Mouse (Mus musculus): ENCODE measurements around the gene Brsk1. TPM values are rescaled to one million over a fixed set of nuclear protein-coding genes. Genes with fewer than 3 reads are reported as not detected.

Gene Brsk1
- polyA plus RNA-seq, 1 experiment: 4.9 TPM

DNA sequence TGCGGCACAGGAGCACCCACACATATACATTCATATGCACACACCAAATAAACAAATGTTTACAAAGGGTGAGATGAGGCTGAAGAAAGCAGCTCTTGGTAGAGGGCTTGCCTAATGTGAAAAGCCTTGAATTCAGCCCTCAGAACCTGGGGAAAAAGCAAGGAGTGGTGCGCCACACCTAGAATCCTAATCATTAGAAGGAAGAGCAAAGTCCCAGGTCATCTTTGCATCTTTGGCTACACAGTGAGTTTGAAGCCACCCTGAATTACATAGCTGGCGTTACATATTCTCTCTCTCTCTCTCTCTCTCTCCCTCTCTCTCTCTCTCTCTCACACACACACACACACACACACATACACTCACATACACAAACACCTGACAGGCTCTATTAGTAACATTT is 28.9 kb downstream of the Brsk1 start:
- Histone ChIP-seq H3K4me1 (ENCODE audit: control insufficient read depth, insufficient read depth, low read length) (no peaks in the 10 kb centered on the region), H3K4me3 (replicated peaks; ENCODE audit: extremely low read depth, low read depth, low read length) (no peak overlapping the region)
- no peak for DNase-seq
- WGBS: 77% methylated on average over 3 of the region's 3 CpGs
- TF ChIP-seq POLR2A (IDR thresholded peaks at IDR 0.05; ENCODE audit: borderline replicate concordance, extremely low read depth, low read depth, low read length) (no peak), CTCF (IDR thresholded peaks at IDR 0.05; ENCODE audit: insufficient read depth, low read length) (no peak)

- no peak for TF ChIP-seq CTCF (IDR thresholded peaks at IDR 0.05; ENCODE audit: insufficient read depth, low read length)
- TF ChIP-seq POLR2A (IDR thresholded peaks at IDR 0.05; ENCODE audit: borderline replicate concordance, extremely low read depth, low read depth, low read length): no peak
- DNase-seq: peak; percentile 34
- H3K4me3 ChIP-seq (replicated peaks; ENCODE audit: extremely low read depth, low read depth, low read length): peak overlapping the region; percentile 60
- 33% methylated on average over 12 of the region's 12 CpGs for WGBS
- no peaks in the 10 kb centered on the region for H3K4me1 ChIP-seq (ENCODE audit: control insufficient read depth, insufficient read depth, low read length)
These were observed 33.1 kb downstream of the Brsk1 start for GRCm38 (mm10) chr7:4723508-4723907.

GRCm38 (mm10) chr7:4724359-4724758 is 34.0 kb downstream of the Brsk1 start:
- Histone ChIP-seq H3K4me3 (replicated peaks; ENCODE audit: extremely low read depth, low read depth, low read length) (no peak overlapping the region), H3K4me1 (ENCODE audit: control insufficient read depth, insufficient read depth, low read length) (no peaks in the 10 kb centered on the region)
- DNase-seq: no peak
- TF ChIP-seq CTCF (IDR thresholded peaks at IDR 0.05; ENCODE audit: insufficient read depth, low read length): no peak
- no peak for TF ChIP-seq POLR2A (IDR thresholded peaks at IDR 0.05; ENCODE audit: borderline replicate concordance, extremely low read depth, low read depth, low read length)
- 9% methylated on average over 3 of the region's 3 CpGs for WGBS

- Histone ChIP-seq H3K4me1 (ENCODE audit: control insufficient read depth, insufficient read depth, low read length) (no peaks in the 10 kb centered on the region), H3K4me3 (replicated peaks; ENCODE audit: extremely low read depth, low read depth, low read length) (no peak within 1 kb of the TSS)
- DNase-seq: no peak
- 42% methylated on average over 7 of the region's 7 CpGs for WGBS
- TF ChIP-seq POLR2A (IDR thresholded peaks at IDR 0.05; ENCODE audit: borderline replicate concordance, extremely low read depth, low read depth, low read length) (no peak), CTCF (IDR thresholded peaks at IDR 0.05; ENCODE audit: insufficient read depth, low read length) (no peak)
These were observed 34.8 kb downstream of the Brsk1 start, which contains the start of gene Tmem150b for GRCm38 (mm10) chr7:4725169-4725568. TSS of gene Tmem150b (minus strand) at chr7:4725249.

DNA sequence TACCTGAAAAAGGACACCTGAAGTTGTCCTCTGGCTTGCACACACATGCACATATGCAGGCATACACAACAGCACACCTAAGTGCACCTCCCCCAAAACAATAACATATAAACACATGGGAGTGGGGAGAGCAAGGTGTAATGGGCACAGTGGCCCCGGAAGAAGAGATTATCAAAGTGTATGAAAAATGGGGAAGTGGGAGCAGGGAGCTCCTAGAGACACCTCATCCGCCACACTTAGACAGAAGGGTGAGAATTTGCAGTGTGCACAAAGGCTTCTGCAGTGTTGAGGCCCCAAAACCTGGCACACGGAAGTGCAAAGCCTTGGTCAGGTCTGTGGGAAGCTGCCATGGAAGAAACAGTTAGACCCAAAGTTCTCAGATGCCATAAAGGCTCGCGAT is 40.7 kb downstream of the Brsk1 start:
- Histone ChIP-seq H3K4me1 (ENCODE audit: control insufficient read depth, insufficient read depth, low read length) (no peaks in the 10 kb centered on the region), H3K4me3 (replicated peaks; ENCODE audit: extremely low read depth, low read depth, low read length) (no peak overlapping the region)
- TF ChIP-seq CTCF (IDR thresholded peaks at IDR 0.05; ENCODE audit: insufficient read depth, low read length) (no peak), POLR2A (IDR thresholded peaks at IDR 0.05; ENCODE audit: borderline replicate concordance, extremely low read depth, low read depth, low read length) (no peak)
- 77% methylated on average over 5 of the region's 5 CpGs for WGBS
- DNase-seq: no peak

GRCm38 (mm10) chr7:4732968-4733392 is 42.6 kb downstream of the Brsk1 start:
- DNase-seq: no peak
- H3K4me3 ChIP-seq (replicated peaks; ENCODE audit: extremely low read depth, low read depth, low read length): no peak overlapping the region
- H3K4me1 ChIP-seq (ENCODE audit: control insufficient read depth, insufficient read depth, low read length): no peaks in the 10 kb centered on the region
- TF ChIP-seq POLR2A (IDR thresholded peaks at IDR 0.05; ENCODE audit: borderline replicate concordance, extremely low read depth, low read depth, low read length) (no peak), CTCF (IDR thresholded peaks at IDR 0.05; ENCODE audit: insufficient read depth, low read length) (no peak)
- WGBS: 51% methylated on average over 6 of the region's 6 CpGs

DNA sequence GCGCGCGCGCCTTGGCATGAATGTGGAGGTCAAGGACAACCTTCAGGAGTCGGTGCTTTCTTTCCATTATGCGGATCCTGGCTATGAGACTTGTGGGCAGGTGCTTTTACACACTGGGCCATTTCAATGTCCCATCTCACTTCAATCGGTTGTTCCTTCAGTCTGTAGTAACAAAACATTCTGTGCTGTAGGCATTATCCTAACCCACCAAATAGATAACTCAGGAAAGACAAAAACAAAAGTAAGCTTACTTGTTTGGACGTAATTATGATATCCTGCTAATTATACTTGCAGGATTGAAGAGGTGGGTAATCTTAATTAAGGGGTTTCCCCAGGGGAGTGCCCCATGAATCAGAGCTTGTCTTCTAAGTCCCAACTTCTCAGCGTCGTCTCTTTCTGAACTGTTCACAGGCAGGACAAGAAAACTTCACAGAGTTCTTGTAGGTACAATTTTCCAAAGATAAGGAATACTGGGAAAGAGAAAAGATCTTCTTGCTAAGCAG is 48.7 kb downstream of the Brsk1 start:
- Histone ChIP-seq H3K4me1 (ENCODE audit: control insufficient read depth, insufficient read depth, low read length) (peaks cover 5% of the 10 kb centered on the region; the same call in 1 of the 2 replicates), H3K4me3 (replicated peaks; ENCODE audit: extremely low read depth, low read depth, low read length) (peak overlapping the region; percentile 64)
- WGBS: 36% methylated on average over 10 of the region's 10 CpGs
- TF ChIP-seq CTCF (IDR thresholded peaks at IDR 0.05; ENCODE audit: insufficient read depth, low read length): no peak
- TF ChIP-seq POLR2A (IDR thresholded peaks at IDR 0.05; ENCODE audit: borderline replicate concordance, extremely low read depth, low read depth, low read length): no peak
- DNase-seq: no peak

GRCm38 (mm10) chr7:4739544-4740275 is 49.3 kb downstream of the Brsk1 start, which contains the start of gene Kmt5c:
TSS of gene Kmt5c (plus strand) at chr7:4740115.
- peak within 1 kb of the TSS; percentile 86 for H3K4me3 ChIP-seq (replicated peaks; ENCODE audit: extremely low read depth, low read depth, low read length)
- TF ChIP-seq CTCF (IDR thresholded peaks at IDR 0.05; ENCODE audit: insufficient read depth, low read length): no peak
- TF ChIP-seq POLR2A (IDR thresholded peaks at IDR 0.05; ENCODE audit: borderline replicate concordance, extremely low read depth, low read depth, low read length): peak; percentile 91
- WGBS: under 1% methylated on average over 40 of the region's 44 CpGs
- peaks cover 5% of the 10 kb centered on the region; the same call in 1 of the 2 replicates for H3K4me1 ChIP-seq (ENCODE audit: control insufficient read depth, insufficient read depth, low read length)
- DNase-seq: peak; percentile 97

- Histone ChIP-seq H3K4me1 (ENCODE audit: control insufficient read depth, insufficient read depth, low read length) (peaks cover 5% of the 10 kb centered on the region; the same call in 1 of the 2 replicates), H3K4me3 (replicated peaks; ENCODE audit: extremely low read depth, low read depth, low read length) (peak overlapping the region; percentile 86)
- TF ChIP-seq CTCF (IDR thresholded peaks at IDR 0.05; ENCODE audit: insufficient read depth, low read length) (no peak), POLR2A (IDR thresholded peaks at IDR 0.05; ENCODE audit: borderline replicate concordance, extremely low read depth, low read depth, low read length) (no peak)
- WGBS: under 1% methylated on average over 14 of the region's 14 CpGs
- no peak for DNase-seq
These were observed 49.9 kb downstream of the Brsk1 start for GRCm38 (mm10) chr7:4740309-4740727.

DNA sequence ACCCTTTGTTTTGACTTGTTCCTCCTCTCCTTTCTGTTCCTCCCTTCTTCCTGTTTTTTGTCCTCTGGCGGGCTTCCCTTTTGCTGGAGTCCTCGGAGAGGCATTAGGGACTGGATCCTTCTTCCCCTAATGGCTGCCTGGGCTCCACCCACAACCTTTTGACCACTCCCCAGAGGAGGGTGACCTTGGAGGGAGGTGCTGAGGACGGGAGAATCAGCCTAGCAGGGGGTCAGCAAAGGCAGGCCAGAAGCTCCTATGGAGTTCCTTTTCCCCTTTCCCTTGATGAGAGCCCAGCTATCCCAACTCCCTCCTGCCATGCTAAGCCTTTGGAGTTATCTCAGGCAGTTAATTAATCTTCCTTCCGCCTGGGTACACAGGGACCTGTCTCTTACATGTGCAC is 50.7 kb downstream of the Brsk1 start:
- Histone ChIP-seq H3K4me1 (ENCODE audit: control insufficient read depth, insufficient read depth, low read length) (peaks cover 5% of the 10 kb centered on the region; the same call in 1 of the 2 replicates), H3K4me3 (replicated peaks; ENCODE audit: extremely low read depth, low read depth, low read length) (peak overlapping the region; percentile 37)
- TF ChIP-seq CTCF (IDR thresholded peaks at IDR 0.05; ENCODE audit: insufficient read depth, low read length) (no peak), POLR2A (IDR thresholded peaks at IDR 0.05; ENCODE audit: borderline replicate concordance, extremely low read depth, low read depth, low read length) (peak; percentile 45; the same call in 1 of the 2 replicates)
- DNase-seq: peak; percentile 65
- 7% methylated on average over 4 of the region's 4 CpGs for WGBS

All from lung, adult 2 months (tissue).